Mouse (Mus musculus) heart, adult 18-20 months (tissue): ENCODE results near the gene Plekhn1. TPM values are rescaled to one million over a fixed set of nuclear protein-coding genes. Genes with fewer than 3 reads are reported as not detected.

Experiments used
- DNase-seq, 2 experiments: peaks; one replicate each; pipeline ENCODE4 v3.0.0; 2021 to 2022; ENCODE audit warnings: mixed read lengths in 1 of 2
- long read RNA-seq, 2 experiments: library from polyadenylated mRNA; stranded (forward); transcript quantifications; one replicate each; pipeline ENCODE4 v2.0.0; 2021
- total RNA-seq, 2 experiments: library from RNA; stranded (reverse); gene quantifications; 2 replicates each; pipeline ENCODE4 v1.2.3; 2021

Gene Plekhn1
- total RNA-seq, result 10 to 100 TPM; 10.1 to 11.0 TPM
- long read RNA-seq, experiment 1, transcript Plekhn1-201 (12 exons, 3,014 nt), result major isoform, 18 of 28 reads
- long read RNA-seq, experiment 1, partial matches to known transcripts, result 3 of 28 reads
- long read RNA-seq, experiment 1, other reads (novel, unspliced or antisense), result 7 of 28 reads
- long read RNA-seq, experiment 2, transcript Plekhn1-201 (12 exons, 3,014 nt), result major isoform, 8 of 14 reads
- long read RNA-seq, experiment 2, partial matches to known transcripts, result 1 of 14 reads
- long read RNA-seq, experiment 2, other reads (novel, unspliced or antisense), result 5 of 14 reads

GRCm38 (mm10) chr4:156234701-156235213, at the start of gene Plekhn1:
Gene Plekhn1 (minus strand): TSS chr4:156234857.
- DNase-seq, result peak; percentile 80 to 82

GRCm38 (mm10) chr4:156255078-156255839, 20.6 kb upstream of the Plekhn1 start, which contains the start of gene Samd11:
Gene Samd11 (minus strand): TSS chr4:156255657.
- DNase-seq, result no peak

DNA sequence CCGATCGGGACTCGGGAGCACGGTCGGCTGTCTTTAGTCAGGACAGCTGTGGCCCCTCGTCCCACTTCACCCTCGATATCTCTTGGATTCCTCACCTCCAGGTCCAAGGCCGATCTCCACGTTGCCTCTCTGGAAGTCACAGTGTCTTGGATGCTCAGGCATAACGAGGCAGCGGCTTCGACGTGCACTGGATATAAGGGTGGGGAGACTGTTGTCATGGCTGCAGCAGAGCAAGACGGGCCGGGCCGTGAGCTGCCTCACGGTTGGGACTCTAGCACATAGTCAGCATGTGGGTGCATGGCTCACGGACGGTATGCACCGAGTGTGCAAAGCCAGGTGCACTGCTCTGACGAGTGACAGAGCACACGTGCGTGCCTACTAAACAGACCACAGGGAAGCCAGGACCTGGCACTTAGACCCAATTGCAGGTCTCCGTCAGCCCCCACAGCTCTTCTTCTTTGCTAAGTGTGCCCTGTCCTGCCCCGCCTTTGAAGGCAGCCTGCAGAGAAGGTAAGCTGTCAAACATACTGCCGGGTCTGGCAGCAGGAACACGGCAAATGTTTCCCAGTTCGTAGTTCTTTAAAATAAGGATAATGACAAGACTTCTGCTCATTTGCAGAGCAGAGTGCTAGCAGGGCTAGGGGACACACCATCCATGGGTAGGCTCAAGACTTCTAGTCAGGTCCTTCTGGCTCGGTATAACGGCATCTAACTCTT, 19.9 kb upstream of the Plekhn1 start:
- DNase-seq, result no peak

DNA sequence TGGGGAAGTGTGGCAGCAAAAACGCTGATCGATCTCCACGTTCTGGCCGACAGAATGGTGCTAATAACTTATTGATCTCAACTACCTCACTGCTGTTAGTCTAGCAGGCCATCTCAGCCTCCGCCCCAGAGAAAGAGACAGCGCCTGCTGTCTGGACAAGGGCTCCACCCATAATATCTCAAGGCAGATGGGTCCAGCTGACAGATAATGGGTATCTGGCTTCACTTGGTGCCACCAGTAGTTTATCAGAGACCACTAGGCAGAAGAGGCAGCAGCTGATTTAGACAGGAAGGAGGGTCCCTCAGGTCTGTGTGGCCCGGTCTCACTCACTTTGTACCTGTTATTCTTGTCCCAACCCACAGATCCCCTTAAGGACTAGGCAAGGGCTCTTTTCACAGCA, 18.4 kb upstream of the Plekhn1 start:
- no peak for DNase-seq

GRCm38 (mm10) chr4:156252619-156253018, 18.0 kb upstream of the Plekhn1 start:
- DNase-seq, result no peak

GRCm38 (mm10) chr4:156252140-156252539, 17.5 kb upstream of the Plekhn1 start:
- DNase-seq, result no peak

DNA sequence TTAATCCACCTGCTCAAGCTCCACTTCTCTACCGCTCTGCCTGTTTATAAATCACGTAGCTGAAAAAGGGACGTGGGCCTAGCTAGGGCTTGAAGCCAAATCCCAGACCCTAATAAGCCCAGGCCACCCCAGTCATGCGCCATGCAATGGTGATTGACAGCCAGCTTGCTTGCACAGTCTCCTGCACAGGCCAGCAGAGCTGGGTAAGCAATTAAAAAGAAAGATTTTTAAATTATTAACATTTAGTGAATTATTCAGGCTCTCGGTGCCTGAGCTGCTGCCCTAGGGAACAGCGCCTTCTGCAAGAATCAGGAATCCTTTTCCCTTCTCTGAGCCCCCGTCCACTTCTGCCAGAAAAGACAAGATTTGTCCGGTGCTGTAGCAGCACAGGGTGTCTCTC, 16.4 kb upstream of the Plekhn1 start:
- no peak for DNase-seq

DNA sequence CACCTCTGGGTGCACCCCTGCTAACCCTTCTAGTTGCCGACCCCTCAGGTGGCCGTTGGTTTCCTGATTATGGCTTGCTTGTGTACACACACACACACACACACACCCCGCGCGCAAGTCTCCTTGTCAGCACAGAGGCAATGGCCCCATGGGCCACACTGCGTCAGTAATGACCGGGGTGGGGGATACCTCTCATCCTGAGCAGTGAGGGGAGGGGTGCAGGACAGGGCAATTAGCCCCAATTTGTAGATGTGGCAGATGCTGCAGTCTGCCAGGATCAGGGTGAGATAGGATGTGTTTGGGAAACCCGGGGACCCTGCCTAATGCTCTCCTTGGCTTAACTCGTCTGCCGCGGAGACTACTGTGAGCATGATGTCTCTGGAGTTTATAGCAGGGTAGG, 14.9 kb upstream of the Plekhn1 start:
- no peak for DNase-seq

- no peak for DNase-seq
Observed at GRCm38 (mm10) chr4:156236651-156237447, 2.2 kb upstream of the Plekhn1 start.

DNA sequence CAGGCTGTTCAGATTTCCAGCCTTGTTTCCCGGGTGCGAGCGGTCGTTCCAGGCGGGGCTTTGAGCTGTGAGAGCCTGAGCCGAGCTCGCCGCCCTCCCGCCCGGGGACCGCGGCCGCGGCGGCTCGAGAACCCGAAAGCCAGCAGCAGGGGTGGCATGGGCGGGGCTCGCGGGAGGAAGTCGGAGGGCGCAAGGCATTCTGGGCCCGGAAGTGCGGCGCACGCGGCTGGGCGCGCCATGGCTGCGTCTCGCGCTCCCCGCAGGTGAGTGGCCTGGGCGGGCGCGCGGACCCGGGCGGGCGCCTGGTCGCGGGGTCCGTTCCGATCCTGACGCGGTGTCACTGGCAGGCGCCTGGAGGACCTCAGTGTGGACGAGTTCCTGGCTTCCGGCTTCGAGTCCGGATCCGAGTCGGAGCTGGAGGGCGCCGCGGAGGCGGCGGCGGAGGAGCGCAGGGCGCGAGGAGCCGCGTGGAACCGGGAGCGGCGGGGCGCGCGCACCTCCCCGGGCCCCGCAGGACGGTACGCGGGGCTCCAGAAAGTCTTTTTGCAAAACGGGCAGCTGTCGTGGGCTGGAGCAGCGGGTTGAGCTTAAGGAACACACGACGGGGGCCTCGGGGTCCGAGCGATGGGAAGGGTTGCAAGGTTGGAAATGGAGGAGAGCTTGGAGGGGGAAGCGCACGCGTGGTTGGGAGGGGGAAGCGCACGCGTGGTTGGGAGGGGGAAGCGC, 1.3 kb upstream of the Plekhn1 start, which contains the start of gene Noc2l:
Gene Noc2l, plus strand, starts transcription at position 203 of the 726 bp plus-strand sequence.
- peak; percentile 92 to 94 for DNase-seq

- DNase-seq, result peak in 1 of 2 experiments; percentile 32
Observed at GRCm38 (mm10) chr4:156235360-156235770, 708 bp upstream of the Plekhn1 start.

GRCm38 (mm10) chr4:156234021-156234501, 596 bp downstream of the Plekhn1 start:
- peak in 1 of 2 experiments; percentile 39 for DNase-seq

- peak in 1 of 2 experiments; percentile 24 for DNase-seq
Observed at GRCm38 (mm10) chr4:156228393-156229024, 6.1 kb downstream of the Plekhn1 start.

DNA sequence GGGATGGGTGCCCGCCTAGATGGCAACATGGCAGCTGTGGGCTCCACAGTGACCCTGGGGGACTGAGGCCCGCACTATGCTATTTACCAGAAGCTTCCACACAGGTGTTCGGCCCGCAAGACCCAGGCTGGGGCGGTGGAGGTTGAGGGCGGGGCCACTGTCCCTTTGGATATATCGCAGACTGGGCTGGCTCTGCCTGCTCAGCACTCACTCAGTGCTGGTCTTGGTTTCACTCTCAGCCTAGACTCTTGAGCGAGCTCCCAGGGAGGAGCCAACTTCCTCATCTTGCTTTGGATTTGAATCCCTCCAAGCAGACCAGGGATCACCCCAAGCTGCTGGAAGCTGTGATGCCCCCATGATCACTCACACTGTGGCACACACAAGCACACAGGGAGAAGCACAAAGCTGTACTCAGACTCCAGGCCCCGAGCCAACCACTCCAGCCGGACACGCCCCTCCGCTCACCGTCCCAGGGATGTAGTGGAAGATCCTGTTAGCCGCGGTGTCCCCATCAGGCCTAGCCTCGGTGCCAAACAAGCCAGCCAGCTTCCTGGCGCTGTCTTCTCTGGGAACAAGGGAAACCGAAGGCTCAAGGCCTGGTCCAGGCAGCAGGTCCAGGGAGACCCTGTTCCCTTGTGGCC, 6.8 kb downstream of the Plekhn1 start:
- peak; percentile 58 to 67 for DNase-seq

DNA sequence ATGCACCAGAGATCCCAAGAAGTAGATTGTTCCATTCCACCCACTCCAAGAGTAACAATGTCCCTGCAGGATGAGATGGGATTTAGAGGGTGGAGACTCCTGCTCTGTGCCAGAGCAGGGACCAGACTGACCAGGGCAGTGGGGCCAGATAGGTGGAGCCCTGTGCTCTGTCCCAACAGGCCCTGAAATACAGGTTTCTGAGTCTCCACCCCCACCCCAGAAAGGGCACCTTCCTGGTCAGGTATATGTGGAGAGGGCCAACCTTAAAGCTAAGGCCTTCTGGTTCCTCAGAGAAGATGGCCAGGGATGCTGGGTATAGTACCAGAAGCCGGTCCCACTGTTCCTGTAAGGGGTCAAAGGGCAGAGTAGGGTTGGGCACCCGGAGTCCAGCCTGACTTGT, 10.4 kb downstream of the Plekhn1 start:
- DNase-seq, result no peak

DNA sequence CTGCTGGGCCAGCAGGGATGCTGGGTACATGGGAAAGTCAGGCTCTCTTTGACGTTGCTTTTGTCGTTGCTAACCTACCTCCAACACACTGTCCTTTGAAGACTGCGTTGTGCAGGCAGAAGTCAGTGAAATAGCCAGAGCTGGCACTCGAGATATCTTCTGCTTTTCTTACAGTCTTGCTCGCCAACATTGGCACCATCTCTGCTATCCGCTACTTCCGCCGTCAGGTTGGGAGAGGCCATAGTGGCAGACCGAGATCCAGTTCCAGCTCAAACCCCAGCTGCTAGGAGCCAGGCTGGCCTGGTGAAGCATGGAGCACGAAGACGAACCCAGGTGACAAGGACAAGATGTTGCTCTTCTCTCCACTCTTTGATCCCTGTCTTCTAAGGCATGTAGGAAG, 14.7 kb downstream of the Plekhn1 start:
- DNase-seq, result no peak

DNA sequence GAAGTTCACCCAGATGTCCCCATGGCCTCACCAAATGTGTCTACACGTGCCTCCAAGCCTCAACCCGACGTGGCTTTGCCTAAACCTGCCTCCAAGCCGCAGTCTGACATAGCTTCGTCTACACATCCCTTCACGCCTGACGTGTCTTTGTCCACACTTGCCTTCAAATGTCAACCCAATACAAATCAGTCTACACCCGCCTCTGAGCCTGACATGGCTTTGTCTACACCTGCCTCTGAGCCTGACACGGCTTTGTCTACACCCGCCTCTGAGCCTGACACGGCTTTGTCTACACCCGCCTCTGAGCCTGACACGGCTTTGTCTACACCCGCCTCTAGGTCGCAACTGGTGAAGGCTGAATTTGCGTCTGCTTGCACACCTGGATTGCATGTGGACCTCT, 16.8 kb downstream of the Plekhn1 start:
- DNase-seq, result peak; percentile 25 to 50

DNA sequence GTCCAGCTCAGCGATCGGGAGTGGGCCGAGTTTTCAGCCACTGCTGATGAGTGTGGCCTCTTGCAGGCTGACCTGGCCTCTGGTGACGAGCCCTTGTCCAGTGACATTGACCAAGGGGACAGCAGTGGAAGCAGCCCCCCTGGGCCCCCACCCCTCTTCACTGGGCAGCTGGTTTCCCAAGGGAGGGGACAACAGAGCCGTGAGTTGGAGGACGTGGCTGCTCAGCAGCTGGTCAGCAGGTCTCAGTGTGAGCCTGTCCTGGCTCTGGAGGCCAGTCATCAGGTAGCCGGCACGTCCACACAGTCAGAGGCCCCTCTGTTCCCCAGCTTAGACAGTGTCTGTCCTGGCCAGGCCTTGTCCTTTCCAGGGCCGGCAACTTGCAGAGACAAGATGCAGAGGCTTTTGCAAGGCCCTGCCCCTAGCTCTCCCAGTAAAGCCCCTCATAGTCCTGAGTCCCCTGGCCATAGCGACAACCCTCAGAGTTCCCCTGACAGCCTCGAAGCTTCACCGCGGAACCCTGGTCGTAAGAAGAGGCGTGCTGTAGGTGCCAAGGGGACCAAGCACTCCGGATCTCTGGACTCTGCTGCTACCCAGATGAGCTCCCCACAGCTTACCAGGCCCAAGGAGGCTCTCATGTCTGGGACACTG, 17.5 kb downstream of the Plekhn1 start:
- peak; percentile 51 to 52 for DNase-seq

DNA sequence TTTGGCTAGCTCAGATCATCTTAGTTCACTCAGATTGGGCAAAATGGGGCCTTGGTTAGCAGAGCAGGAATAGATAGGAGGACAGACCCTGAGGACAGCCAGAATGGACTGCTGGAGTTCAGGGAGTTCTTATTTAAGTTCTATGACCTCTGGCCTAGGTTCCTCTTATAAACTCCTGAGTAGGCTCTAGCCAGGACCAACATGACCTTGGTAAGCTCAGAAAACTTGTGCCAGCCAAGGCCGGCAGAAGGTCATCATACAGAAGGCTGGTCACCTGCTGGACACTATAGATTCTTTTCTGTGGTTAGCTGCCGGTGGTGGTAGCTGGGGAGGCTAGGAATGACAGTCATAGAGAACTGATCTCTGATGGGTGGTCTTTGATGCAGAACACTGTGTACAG, 18.5 kb downstream of the Plekhn1 start:
- DNase-seq, result peak in 1 of 2 experiments; percentile 32
